Mouse (Mus musculus): ENCODE measurements around the gene Zbed5. TPM values are rescaled to one million over a fixed set of nuclear protein-coding genes. Genes with fewer than 3 reads are reported as not detected.

Gene Zbed5
- polyA plus RNA-seq, 1 experiment from 2014 or later: 8.7 TPM

Other genes starting within 250 kb of the Zbed5 start
- 4.9 and 5.7 TPM in 2 replicates for gene Zfp11, start 225.6 kb upstream of the Zbed5 start, polyA plus RNA-seq (2014; fragmentation: Nextera tagmentation; extraction: Ambion mirVana)
- gene Sept14, start 187.2 kb upstream of the Zbed5 start, polyA plus RNA-seq (2014; fragmentation: Nextera tagmentation; extraction: Ambion mirVana): not detected in 2 replicates
- 201 and 234 TPM in 2 replicates for gene Mrps17, start 180.2 kb upstream of the Zbed5 start, polyA plus RNA-seq (2014; fragmentation: Nextera tagmentation; extraction: Ambion mirVana)
- 117 and 137 TPM in 2 replicates for gene Nipsnap2, start 170.7 kb upstream of the Zbed5 start, polyA plus RNA-seq (2014; fragmentation: Nextera tagmentation; extraction: Ambion mirVana)
- 61.9 and 68.2 TPM in 2 replicates for gene Psph, start 108.3 kb upstream of the Zbed5 start, polyA plus RNA-seq (2014; fragmentation: Nextera tagmentation; extraction: Ambion mirVana)
- gene Sumf2, start 48.7 kb upstream of the Zbed5 start, polyA plus RNA-seq (2014; fragmentation: Nextera tagmentation; extraction: Ambion mirVana): 49.0 and 58.7 TPM in 2 replicates
- 1,010 and 1,332 TPM in 2 replicates for gene Chchd2, start 8.3 kb upstream of the Zbed5 start, polyA plus RNA-seq (2014; fragmentation: Nextera tagmentation; extraction: Ambion mirVana)
- 0.15 and 0.21 TPM in 2 replicates for gene Phkg1, start 2.8 kb downstream of the Zbed5 start, polyA plus RNA-seq (2014; fragmentation: Nextera tagmentation; extraction: Ambion mirVana)
- 3.4 and 3.5 TPM in 2 replicates for gene Nupr1l, start 12.8 kb downstream of the Zbed5 start, polyA plus RNA-seq (2014; fragmentation: Nextera tagmentation; extraction: Ambion mirVana)
- gene Vkorc1l1, start 46.2 kb downstream of the Zbed5 start, polyA plus RNA-seq (2014; fragmentation: Nextera tagmentation; extraction: Ambion mirVana): 20.7 and 24.6 TPM in 2 replicates
- 49.8 and 58.7 TPM in 2 replicates for gene Gusb, start 107.3 kb downstream of the Zbed5 start, polyA plus RNA-seq (2014; fragmentation: Nextera tagmentation; extraction: Ambion mirVana)
- gene Asl, start 133.5 kb downstream of the Zbed5 start, polyA plus RNA-seq (2014; fragmentation: Nextera tagmentation; extraction: Ambion mirVana): 40.3 and 46.4 TPM in 2 replicates
- gene Crcp, start 133.6 kb downstream of the Zbed5 start, polyA plus RNA-seq (2014; fragmentation: Nextera tagmentation; extraction: Ambion mirVana): 24.5 and 31.2 TPM in 2 replicates
- 61.8 and 70.7 TPM in 2 replicates for gene Tpst1, start 177.6 kb downstream of the Zbed5 start, polyA plus RNA-seq (2014; fragmentation: Nextera tagmentation; extraction: Ambion mirVana)
- gene Kctd7, start 249.1 kb downstream of the Zbed5 start, polyA plus RNA-seq (2014; fragmentation: Nextera tagmentation; extraction: Ambion mirVana): 2.2 and 4.3 TPM in 2 replicates